Mouse (Mus musculus) C2C12 (cell line): ENCODE data around the gene Fam155a.

Experiments
- CEBPB ChIP-seq: IDR thresholded peaks from one replicate; pipeline ENCODE4 v1.6.1; 2011; ENCODE audit warnings: low read depth, mild to moderate bottlenecking, control low read depth, moderate library complexity
- CTCF ChIP-seq: IDR thresholded peaks from one replicate; pipeline ENCODE4 v1.5.1; 2011; ENCODE audit not compliant: control insufficient read depth, insufficient read depth, insufficient read length
- FOSL1 ChIP-seq: IDR thresholded peaks from one replicate; pipeline ENCODE4 v1.8.0; 2011; ENCODE audit warnings: mild to moderate bottlenecking, low read length; ENCODE audit not compliant: poor library complexity, insufficient read depth, severe bottlenecking
- MYOD1 ChIP-seq: IDR thresholded peaks from one replicate; pipeline ENCODE4 v1.6.1; 2011; ENCODE audit warnings: low read depth; ENCODE audit not compliant: control insufficient read depth, insufficient read length
- USF1 ChIP-seq: IDR thresholded peaks from one replicate; pipeline ENCODE4 v1.6.1; 2011; ENCODE audit warnings: low read depth, mild to moderate bottlenecking, control low read depth, moderate library complexity

- TF ChIP-seq CTCF, result no peak
- TF ChIP-seq USF1, result no peak
- no peak for TF ChIP-seq MYOD1
- TF ChIP-seq FOSL1, result no peak
- TF ChIP-seq CEBPB, result no peak
Observed at GRCm38 (mm10) chr8:9348523-9349135, 422.3 kb downstream of the Fam155a start.
